23 mouse cellular contexts compared by ENCODE assay signal in the genomic region with DNA sequence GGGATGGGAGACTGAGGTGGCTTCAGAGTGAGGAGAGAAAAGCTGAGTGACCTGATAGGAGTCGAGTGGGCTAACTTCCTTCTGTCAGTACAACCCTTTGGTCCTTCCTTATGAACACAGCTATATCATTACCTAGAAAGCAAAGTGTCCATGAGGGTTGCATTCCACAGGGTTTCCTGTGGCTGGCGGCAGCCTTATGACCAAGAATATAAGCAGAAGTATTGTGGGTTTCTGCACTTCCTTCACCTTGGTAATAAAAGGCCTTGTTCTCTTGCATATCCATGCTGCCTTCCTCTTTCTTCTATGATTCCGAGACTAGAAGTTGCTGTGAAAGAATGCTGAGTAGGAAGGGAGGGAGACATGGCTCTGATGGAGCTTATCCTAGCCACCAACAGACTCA. TPM values are rescaled to one million over a fixed set of nuclear protein-coding genes. Genes with fewer than 3 reads are reported as not detected.
A peak's percentile ranks its signal among the peaks of the same experiment; 100 is the strongest.
DNase-seq lines count a peak whose midpoint lies in the region; ATAC-seq and TF ChIP-seq lines count a peak whose summit lies in the region.
"Had no signal": no experiment of that assay in that cellular context is flagged by ENCODE, and none has a peak within 500 bp of the region (broad histone marks: within the 10 kb centered on the region; RNA-seq: fewer than 3 reads in every experiment).

No protein-coding gene starts in this region.

- peaks cover 7% of the 10 kb centered on the region; the same call in 1 of the 2 replicates for H3K36me3 ChIP-seq in heart, embryonic 13.5 days
- peaks cover 3% of the 10 kb centered on the region; the same call in 1 of the 2 replicates for H3K36me3 ChIP-seq in kidney, postnatal 0 days (ENCODE audit: insufficient read depth, low read length)
- H3K36me3 ChIP-seq: embryonic facial prominence, embryonic 13.5 days; forebrain, embryonic 10.5 days; G1E; midbrain, embryonic 13.5 days had no signal

- no peak overlapping the region for H3K4me2 ChIP-seq in heart, embryonic 13.5 days
- no peak overlapping the region for H3K4me2 ChIP-seq in kidney, postnatal 0 days (ENCODE audit: low read length)
- H3K4me2 ChIP-seq: embryonic facial prominence, embryonic 13.5 days; liver, embryonic 11.5 days; midbrain, embryonic 13.5 days had no signal

- H3K27ac ChIP-seq in heart, embryonic 13.5 days (replicated peaks): peak overlapping the region; percentile 82
- H3K27ac ChIP-seq in kidney, postnatal 0 days: peak overlapping the region; percentile 64
- H3K27ac ChIP-seq in brown adipose tissue, adult 24 weeks (replicated peaks; ENCODE audit: low read depth, low read length): peak overlapping the region; percentile 79
- H3K27ac ChIP-seq: embryonic facial prominence, embryonic 13.5 days; forebrain, embryonic 10.5 days; hindbrain, postnatal 0 days; midbrain, embryonic 13.5 days had no signal

- TF ChIP-seq CTCF in kidney, postnatal 0 days (IDR thresholded peaks at IDR 0.05; ENCODE audit: low read depth): no peak

- ATAC-seq in heart, embryonic 13.5 days (ENCODE audit: extremely low read depth, insufficient number of reproducible peaks, low FRiP score, low TSS enrichment): no peak
- ATAC-seq in kidney, postnatal 0 days (replicated peaks; ENCODE audit: low FRiP score, low read depth): no peak
- ATAC-seq in megakaryocyte, adult 5-6 weeks (ENCODE audit: poor library complexity, severe bottlenecking): peak; percentile 78
- no peak for ATAC-seq in activated CD4-positive, CD25-positive, alpha-beta regulatory T cell, adult 4 months
- no peak for ATAC-seq in erythroid progenitor cell, adult 5-6 weeks (replicated peaks; ENCODE audit: low FRiP score, poor library complexity, severe bottlenecking)
- ATAC-seq: hindbrain, postnatal 0 days; midbrain, embryonic 13.5 days had no signal

- no peaks in the 10 kb centered on the region for H3K27me3 ChIP-seq in heart, embryonic 13.5 days (replicated peaks)
- no peaks in the 10 kb centered on the region for H3K27me3 ChIP-seq in kidney, postnatal 0 days (ENCODE audit: insufficient read depth, low read length)
- H3K27me3 ChIP-seq: embryonic facial prominence, embryonic 13.5 days; midbrain, embryonic 13.5 days had no signal

- no peak for DNase-seq in heart, adult 18-20 months
- DNase-seq in kidney, postnatal 0 days (ENCODE audit: low spot score): no peak
- no peak for DNase-seq in kidney, adult 11 months
- DNase-seq: adrenal gland, adult 2 months; cerebellum, adult 2 months; kidney, adult 9 months; thymus, adult 2 months had no signal

- H3K4me3 ChIP-seq in heart, embryonic 13.5 days: no peak overlapping the region
- H3K4me3 ChIP-seq in kidney, postnatal 0 days (replicated peaks; ENCODE audit: low read depth, low read length): no peak overlapping the region
- no peak overlapping the region for H3K4me3 ChIP-seq in brown adipose tissue, adult 24 weeks (ENCODE audit: insufficient read depth, low read depth, low read length)
- H3K4me3 ChIP-seq: embryonic facial prominence, embryonic 13.5 days; forebrain, embryonic 10.5 days; midbrain, embryonic 13.5 days; myocyte had no signal

- 0 out of 2 replicates have a peak, but pooled peaks cover 2% of the 10 kb centered on the region for H3K4me1 ChIP-seq in heart, embryonic 13.5 days
- H3K4me1 ChIP-seq in kidney, postnatal 0 days (replicated peaks; ENCODE audit: insufficient read depth, low read length): no peaks in the 10 kb centered on the region
- peaks cover 35% of the 10 kb centered on the region for H3K4me1 ChIP-seq in brown adipose tissue, adult 24 weeks (ENCODE audit: control insufficient read depth, insufficient read depth, insufficient read length, low read length)
- H3K4me1 ChIP-seq: embryonic facial prominence, embryonic 13.5 days; midbrain, embryonic 13.5 days had no signal

- WGBS in heart, embryonic 13.5 days: 53% methylated on average over 3 of the region's 3 CpGs
- 83% methylated on average over 3 of the region's 3 CpGs for WGBS in kidney, postnatal 0 days

- no peak overlapping the region for H3K9ac ChIP-seq in heart, embryonic 13.5 days
- H3K9ac ChIP-seq in kidney, postnatal 0 days (ENCODE audit: low read depth, low read length): no peak overlapping the region
- H3K9ac ChIP-seq: embryonic facial prominence, embryonic 13.5 days; midbrain, embryonic 13.5 days had no signal

- H3K9me3 ChIP-seq in heart, embryonic 13.5 days: 0 out of 2 replicates have a peak, but pooled peaks cover 5% of the 10 kb centered on the region
- no peaks in the 10 kb centered on the region for H3K9me3 ChIP-seq in kidney, postnatal 0 days (replicated peaks; ENCODE audit: low read length)
- H3K9me3 ChIP-seq: embryonic facial prominence, embryonic 13.5 days; forebrain, embryonic 10.5 days; G1E; midbrain, embryonic 13.5 days had no signal

RNA-seq across cellular contexts. Expression of gene Gimap6, which starts 9.1 kb away (rescaled TPM):
- polyA plus RNA-seq in heart, embryonic 13.5 days (2015; fragmentation: Nextera tagmentation; extraction: Ambion mirVana): 33.4 TPM in 2 replicates
- 10 to 100 TPM; 29.6 to 36.9 TPM for total RNA-seq in heart, adult 18-20 months (2021)
- polyA plus RNA-seq in kidney, postnatal 0 days (2015; fragmentation: Nextera tagmentation; extraction: Ambion mirVana): 60.1 and 60.6 TPM in 2 replicates
- polyA plus RNA-seq in brown adipose tissue, adult 24 weeks (2012; ENCODE audit: insufficient read depth, insufficient read length, missing spikeins): 27.2 and 40.0 TPM in 2 replicates
- total RNA-seq in megakaryocyte, adult 5-6 weeks (2015): 6.2 and 10.6 TPM in 2 replicates
- 15.7 and 23.1 TPM in 2 replicates for total RNA-seq in megakaryocyte, adult 5-6 weeks (2017)
- polyA plus RNA-seq in activated CD4-positive, CD25-positive, alpha-beta regulatory T cell, adult 4 months (2017; shearing (Covaris generic)): 100 to 1,000 TPM; 849 to 944 TPM
- total RNA-seq in erythroid progenitor cell, adult 5-6 weeks (2015; ENCODE audit: low replicate concordance): 11.2 and 30.2 TPM in 2 replicates
- total RNA-seq in erythroid progenitor cell, adult 5-6 weeks (2017; ENCODE audit: low replicate concordance): 17.7 and 25.0 TPM in 2 replicates
- polyA plus RNA-seq: myocyte had no signal

RNA-seq across cellular contexts. Expression of gene Gimap4, which starts 14.5 kb away (rescaled TPM):
- polyA plus RNA-seq in heart, embryonic 13.5 days (2015; fragmentation: Nextera tagmentation; extraction: Ambion mirVana): 18.4 and 19.1 TPM in 2 replicates
- 10 to 100 TPM; 19.3 to 32.9 TPM for total RNA-seq in heart, adult 18-20 months (2021)
- 71.3 and 75.4 TPM in 2 replicates for polyA plus RNA-seq in kidney, postnatal 0 days (2015; fragmentation: Nextera tagmentation; extraction: Ambion mirVana)
- 13.3 and 27.1 TPM in 2 replicates for polyA plus RNA-seq in brown adipose tissue, adult 24 weeks (2012; ENCODE audit: insufficient read depth, insufficient read length, missing spikeins)
- 24.2 and 24.8 TPM in 2 replicates for total RNA-seq in megakaryocyte, adult 5-6 weeks (2015)
- total RNA-seq in megakaryocyte, adult 5-6 weeks (2017): 46.0 and 76.0 TPM in 2 replicates
- 1,000 to 10,000 TPM; 1,705 to 1,816 TPM for polyA plus RNA-seq in activated CD4-positive, CD25-positive, alpha-beta regulatory T cell, adult 4 months (2017; shearing (Covaris generic))
- 13.7 and 46.5 TPM in 2 replicates for total RNA-seq in erythroid progenitor cell, adult 5-6 weeks (2015; ENCODE audit: low replicate concordance)
- total RNA-seq in erythroid progenitor cell, adult 5-6 weeks (2017; ENCODE audit: low replicate concordance): 26.5 and 34.1 TPM in 2 replicates
- total RNA-seq: G1E had no signal
- polyA plus RNA-seq: G1E, myocyte had no signal

RNA-seq across cellular contexts. Expression of gene Gm28053, which starts 19.5 kb away (rescaled TPM):
- 3.7 and 5.0 TPM in 2 replicates for polyA plus RNA-seq in heart, embryonic 13.5 days (2015; fragmentation: Nextera tagmentation; extraction: Ambion mirVana)
- total RNA-seq in heart, adult 18-20 months (2021): 1 to 10 TPM; 3.8 to 4.0 TPM
- 2.7 and 3.2 TPM in 2 replicates for polyA plus RNA-seq in kidney, postnatal 0 days (2015; fragmentation: Nextera tagmentation; extraction: Ambion mirVana)
- polyA plus RNA-seq in brown adipose tissue, adult 24 weeks (2012; ENCODE audit: insufficient read depth, insufficient read length, missing spikeins): not detected in 2 replicates
- total RNA-seq in megakaryocyte, adult 5-6 weeks (2015): 0.68 TPM in 1 of 2 replicates, not detected in the other
- 7.3 and 16.2 TPM in 2 replicates for total RNA-seq in megakaryocyte, adult 5-6 weeks (2017)
- 10 to 100 TPM; 42.8 to 45.0 TPM for polyA plus RNA-seq in activated CD4-positive, CD25-positive, alpha-beta regulatory T cell, adult 4 months (2017; shearing (Covaris generic))
- not detected in 2 replicates for total RNA-seq in erythroid progenitor cell, adult 5-6 weeks (2015; ENCODE audit: low replicate concordance)
- total RNA-seq in erythroid progenitor cell, adult 5-6 weeks (2017; ENCODE audit: low replicate concordance): 1.9 and 23.4 TPM in 2 replicates
- total RNA-seq: G1E; hindbrain, postnatal 0 days; layer of hippocampus, postnatal 10 days had no signal
- polyA plus RNA-seq: adrenal gland, adult 2 months; forebrain, embryonic 10.5 days; G1E; hindbrain, postnatal 0 days; midbrain, embryonic 13.5 days; myocyte had no signal

RNA-seq across cellular contexts. Expression of gene Gimap7, which starts 19.5 kb away (rescaled TPM):
- not detected in 2 replicates for polyA plus RNA-seq in heart, embryonic 13.5 days (2015; fragmentation: Nextera tagmentation; extraction: Ambion mirVana)
- total RNA-seq in heart, adult 18-20 months (2021): 1 to 10 TPM in 1 of 2 experiments, under 1 TPM in 1; 0.27 to 1.7 TPM
- polyA plus RNA-seq in kidney, postnatal 0 days (2015; fragmentation: Nextera tagmentation; extraction: Ambion mirVana): 0.10 and 0.14 TPM in 2 replicates
- polyA plus RNA-seq in brown adipose tissue, adult 24 weeks (2012; ENCODE audit: insufficient read depth, insufficient read length, missing spikeins): not detected in 2 replicates
- 1.5 and 3.5 TPM in 2 replicates for total RNA-seq in megakaryocyte, adult 5-6 weeks (2015)
- 3.9 TPM in 2 replicates for total RNA-seq in megakaryocyte, adult 5-6 weeks (2017)
- polyA plus RNA-seq in activated CD4-positive, CD25-positive, alpha-beta regulatory T cell, adult 4 months (2017; shearing (Covaris generic)): 100 to 1,000 TPM; 444 to 529 TPM
- 6.1 and 10.5 TPM in 2 replicates for total RNA-seq in erythroid progenitor cell, adult 5-6 weeks (2015; ENCODE audit: low replicate concordance)
- 4.0 TPM in 1 of 2 replicates, not detected in the other for total RNA-seq in erythroid progenitor cell, adult 5-6 weeks (2017; ENCODE audit: low replicate concordance)
- total RNA-seq: gastrocnemius, postnatal 4 days; hindbrain, postnatal 0 days; layer of hippocampus, postnatal 10 days; left cerebral cortex, postnatal 14 days had no signal
- polyA plus RNA-seq: adrenal gland, adult 2 months; cerebellum, adult 2 months; cortical plate, adult 2 months; embryonic facial prominence, embryonic 13.5 days; forebrain, embryonic 10.5 days; G1E; hindbrain, postnatal 0 days; liver, embryonic 11.5 days; midbrain, embryonic 13.5 days; myocyte had no signal

RNA-seq across cellular contexts. Expression of gene Gimap9, which starts 23.0 kb away (rescaled TPM):
- polyA plus RNA-seq in heart, embryonic 13.5 days (2015; fragmentation: Nextera tagmentation; extraction: Ambion mirVana): 7.5 and 8.7 TPM in 2 replicates
- 1 to 10 TPM; 4.6 to 4.9 TPM for total RNA-seq in heart, adult 18-20 months (2021)
- 13.7 and 15.2 TPM in 2 replicates for polyA plus RNA-seq in kidney, postnatal 0 days (2015; fragmentation: Nextera tagmentation; extraction: Ambion mirVana)
- polyA plus RNA-seq in brown adipose tissue, adult 24 weeks (2012; ENCODE audit: insufficient read depth, insufficient read length, missing spikeins): 2.5 and 5.9 TPM in 2 replicates
- total RNA-seq in megakaryocyte, adult 5-6 weeks (2015): 5.0 and 11.2 TPM in 2 replicates
- 8.9 and 10.4 TPM in 2 replicates for total RNA-seq in megakaryocyte, adult 5-6 weeks (2017)
- polyA plus RNA-seq in activated CD4-positive, CD25-positive, alpha-beta regulatory T cell, adult 4 months (2017; shearing (Covaris generic)): 100 to 1,000 TPM; 237 to 239 TPM
- total RNA-seq in erythroid progenitor cell, adult 5-6 weeks (2015; ENCODE audit: low replicate concordance): 5.4 and 14.4 TPM in 2 replicates
- total RNA-seq in erythroid progenitor cell, adult 5-6 weeks (2017; ENCODE audit: low replicate concordance): 5.7 and 9.0 TPM in 2 replicates

Comparison
In these comparisons a context has a peak if more than half of its experiments do, and no peak if none do; other contexts are left out.
1. RNA of gene Gimap6, which starts 9.1 kb away (polyA plus RNA-seq): 849 to 944 TPM in activated CD4-positive, CD25-positive, alpha-beta regulatory T cell, adult 4 months; 60.1 to 60.6 TPM in kidney, postnatal 0 days, 33.4 TPM in heart, embryonic 13.5 days and 27.2 to 40.0 TPM in brown adipose tissue, adult 24 weeks; every median in the first group is over 10 times any median in the second.
2. RNA of gene Gimap4, which starts 14.5 kb away (polyA plus RNA-seq): 1,705 to 1,816 TPM in activated CD4-positive, CD25-positive, alpha-beta regulatory T cell, adult 4 months; 71.3 to 75.4 TPM in kidney, postnatal 0 days, 18.4 to 19.1 TPM in heart, embryonic 13.5 days and 13.3 to 27.1 TPM in brown adipose tissue, adult 24 weeks; every median in the first group is over 10 times any median in the second.
3. Peak in every context shown above with its lines, with median percentiles within 50 percentile points of each other: H3K27ac ChIP-seq.